ENCODE assay signal across 15 mouse cellular contexts in the genomic region with DNA sequence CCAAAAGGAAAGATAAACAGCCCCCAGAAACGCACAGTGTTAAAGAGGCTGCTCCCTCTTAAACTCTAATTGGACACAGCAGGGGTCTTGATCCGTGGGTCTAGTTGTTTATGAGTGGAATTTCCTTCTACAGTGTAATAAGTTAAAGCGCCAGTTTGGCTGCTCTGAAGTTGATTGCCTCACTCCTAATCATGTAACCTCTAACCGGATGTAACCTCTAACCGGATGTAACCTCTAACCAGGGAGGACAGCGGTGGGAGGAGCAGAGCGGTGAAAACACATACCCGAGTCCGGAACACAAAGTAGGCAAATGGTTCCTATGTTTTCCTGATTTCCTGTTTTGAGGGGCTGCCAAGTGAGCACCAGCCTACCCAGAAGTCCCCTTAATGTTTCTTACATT.
DNase-seq lines count a peak whose midpoint lies in the region; ATAC-seq and TF ChIP-seq lines count a peak whose summit lies in the region.
"Had no signal": no experiment of that assay in that cellular context is flagged by ENCODE, and none has a peak within 500 bp of the region (broad histone marks: within the 10 kb centered on the region; RNA-seq: fewer than 3 reads in every experiment).

No protein-coding gene starts in this region.

- no peak overlapping the region for H3K9ac ChIP-seq in embryonic facial prominence, embryonic 13.5 days
- no peak overlapping the region for H3K9ac ChIP-seq in limb, embryonic 13.5 days
- H3K9ac ChIP-seq: hindbrain, embryonic 12.5 days; lung, embryonic 15.5 days; midbrain, embryonic 12.5 days had no signal

- H3K9me3 ChIP-seq in embryonic facial prominence, embryonic 13.5 days = no peaks in the 10 kb centered on the region
- no peaks in the 10 kb centered on the region for H3K9me3 ChIP-seq in limb, embryonic 13.5 days
- H3K9me3 ChIP-seq: hindbrain, embryonic 12.5 days; lung, embryonic 15.5 days; midbrain, embryonic 12.5 days had no signal

- intact Hi-C loops in left cerebral cortex, postnatal 25 days (cut with DNase I) = no loop called here

- 35% methylated on average over 9 of the region's 9 CpGs for WGBS in embryonic facial prominence, embryonic 13.5 days
- 17% methylated on average over 9 of the region's 9 CpGs for WGBS in limb, embryonic 13.5 days

- ATAC-seq in embryonic facial prominence, embryonic 13.5 days (ENCODE audit: insufficient number of reproducible peaks, insufficient read depth, low FRiP score, low TSS enrichment, low read depth) = no peak
- ATAC-seq in limb, embryonic 13.5 days (ENCODE audit: low FRiP score, low read depth) = peak; percentile 57; the same call in 1 of the 2 replicates
- ATAC-seq: forebrain, embryonic 16.5 days had no signal

- no peak overlapping the region for H3K27ac ChIP-seq in embryonic facial prominence, embryonic 13.5 days
- no peak overlapping the region for H3K27ac ChIP-seq in limb, embryonic 13.5 days
- H3K27ac ChIP-seq: heart, adult 2 months; hindbrain, embryonic 12.5 days; lung, embryonic 15.5 days; midbrain, embryonic 12.5 days had no signal

- TF ChIP-seq CTCF in brain, embryonic 14.5 days (IDR thresholded peaks at IDR 0.05; ENCODE audit: borderline replicate concordance, extremely low read depth, insufficient read depth, insufficient read length) = no peak

- H3K4me3 ChIP-seq in embryonic facial prominence, embryonic 13.5 days = no peak overlapping the region
- H3K4me3 ChIP-seq in limb, embryonic 13.5 days = no peak overlapping the region
- H3K4me3 ChIP-seq: heart, adult 2 months; hindbrain, embryonic 12.5 days; lung, embryonic 15.5 days; midbrain, embryonic 12.5 days had no signal

- peak overlapping the region; percentile 24; the same call in 1 of the 2 replicates for H3K4me2 ChIP-seq in embryonic facial prominence, embryonic 13.5 days
- peak overlapping the region; percentile 38 for H3K4me2 ChIP-seq in limb, embryonic 13.5 days (replicated peaks)
- H3K4me2 ChIP-seq: hindbrain, embryonic 12.5 days; liver, embryonic 11.5 days; lung, embryonic 15.5 days; midbrain, embryonic 12.5 days had no signal

- no peaks in the 10 kb centered on the region for H3K36me3 ChIP-seq in embryonic facial prominence, embryonic 13.5 days
- no peaks in the 10 kb centered on the region for H3K36me3 ChIP-seq in limb, embryonic 13.5 days
- H3K36me3 ChIP-seq: hindbrain, embryonic 12.5 days; lung, embryonic 15.5 days; midbrain, embryonic 12.5 days had no signal

- DNase-seq in kidney, postnatal 10 days = peak; percentile 21
- no peak for DNase-seq in kidney, adult 8-10 months
- DNase-seq in brain, embryonic 14.5 days (ENCODE audit: low read depth) = peak; percentile 37
- DNase-seq in left cerebral cortex, postnatal 25 days (ENCODE audit: low spot score in 2 of 2) = no peak
- no peak for DNase-seq in layer of hippocampus, adult 9-11 months
- DNase-seq: cerebellum, adult 9-10 months; thymus, adult 18-20 months had no signal

- H3K4me1 ChIP-seq in embryonic facial prominence, embryonic 13.5 days = peaks cover 7% of the 10 kb centered on the region; the same call in 1 of the 2 replicates
- H3K4me1 ChIP-seq in limb, embryonic 13.5 days = peaks cover 6% of the 10 kb centered on the region
- H3K4me1 ChIP-seq: hindbrain, embryonic 12.5 days; lung, embryonic 15.5 days; midbrain, embryonic 12.5 days had no signal

- TF ChIP-seq POLR2A in brain, embryonic 14.5 days (IDR thresholded peaks at IDR 0.05; ENCODE audit: borderline replicate concordance, extremely low read depth, insufficient read depth, insufficient read length, poor library complexity, severe bottlenecking) = no peak

- no peaks in the 10 kb centered on the region for H3K27me3 ChIP-seq in embryonic facial prominence, embryonic 13.5 days
- no peaks in the 10 kb centered on the region for H3K27me3 ChIP-seq in limb, embryonic 13.5 days
- H3K27me3 ChIP-seq: hindbrain, embryonic 12.5 days; lung, embryonic 15.5 days; midbrain, embryonic 12.5 days had no signal

Comparison
In these comparisons a context has a peak if more than half of its experiments do, and no peak if none do; other contexts are left out.
1. DNase-seq: peak in kidney, postnatal 10 days (single experiment) and brain, embryonic 14.5 days (single experiment); none in kidney, adult 8-10 months (0 of 2), left cerebral cortex, postnatal 25 days (0 of 2) and layer of hippocampus, adult 9-11 months (single experiment).